Mouse (Mus musculus) stomach, postnatal 0 days (tissue): ENCODE data around the gene Relb. TPM values are rescaled to one million over a fixed set of nuclear protein-coding genes. Genes with fewer than 3 reads are reported as not detected.
A peak's percentile ranks its signal among the peaks of the same experiment; 100 is the strongest.

Experiments
- ATAC-seq: fragments of 200-750 bp; cut with Nextera tagmentation; 2 replicates; pipeline ENCODE4 v1.8.0; 2017; ENCODE audit not compliant: low FRiP score, low TSS enrichment
- DNase-seq: peaks from one replicate; pipeline ENCODE4 v3.0.0-alpha.2; 2016; ENCODE audit warnings: low spot score
- H3K27ac ChIP-seq: fragments of 300-500 bp; sonication (generic); replicated peaks from 2 replicates; pipeline ENCODE4 v1.5.1; 2014; ENCODE audit warnings: mild to moderate bottlenecking, control low read depth
- H3K27me3 ChIP-seq: fragments of 300-500 bp; sonication (generic); 2 replicates; pipeline ENCODE4 v1.6.1; 2014; ENCODE audit warnings: low read length; ENCODE audit not compliant: control insufficient read depth, insufficient read depth
- H3K36me3 ChIP-seq: fragments of 300-500 bp; sonication (generic); 2 replicates; pipeline ENCODE4 v1.6.1; 2014; ENCODE audit warnings: low read length, mixed read lengths; ENCODE audit not compliant: control insufficient read depth, insufficient read depth
- H3K4me1 ChIP-seq: fragments of 300-500 bp; sonication (generic); replicated peaks from 2 replicates; pipeline ENCODE4 v1.6.1; 2014; ENCODE audit warnings: antibody characterized with exemption; ENCODE audit not compliant: control insufficient read depth, insufficient read depth
- H3K4me2 ChIP-seq: fragments of 300-500 bp; sonication (generic); replicated peaks from 2 replicates; pipeline ENCODE4 v1.6.1; 2014; ENCODE audit warnings: low read depth, mild to moderate bottlenecking, control low read depth, moderate library complexity
- H3K4me3 ChIP-seq: fragments of 300-500 bp; sonication (generic); 2 replicates; pipeline ENCODE4 v1.5.1; 2014; ENCODE audit warnings: low read depth, low read length, control low read depth
- H3K9ac ChIP-seq: fragments of 300-500 bp; sonication (generic); 2 replicates; pipeline ENCODE4 v1.6.1; 2014; ENCODE audit warnings: mild to moderate bottlenecking, low read length, control low read depth, mixed read lengths
- H3K9me3 ChIP-seq: fragments of 300-500 bp; sonication (generic); 2 replicates; pipeline ENCODE4 v1.6.1; 2016; ENCODE audit warnings: low read length; ENCODE audit not compliant: control insufficient read depth
- CTCF ChIP-seq: IDR thresholded peaks from 2 replicates; pipeline ENCODE4 v1.5.1; 2016; ENCODE audit warnings: antibody characterized with exemption, low read depth, mild to moderate bottlenecking, moderate library complexity
- EP300 ChIP-seq: optimal IDR thresholded peaks from 2 replicates; pipeline ENCODE3; 2016; ENCODE audit warnings: antibody characterized with exemption
- WGBS: fragments of 180-500 bp; shearing (Covaris S2); extraction: QIAGEN DNeasy Blood & Tissue Kit; methylation state at CpG from one replicate; pipeline ENCODE4 v1.1.7; 2014; 5-methylcytosine and 5-hydroxymethylcytosine counted together
- polyA plus RNA-seq: library from polyadenylated mRNA; unstranded; fragments of >200 nt; fragmentation: Nextera tagmentation; extraction: Ambion mirVana; gene quantifications from 2 replicates; pipeline ENCODE4 v1.2.1, GENCODE M21; 2015

Gene Relb
- polyA plus RNA-seq, 1 experiment from 2014 or later: 7.3 TPM

DNA sequence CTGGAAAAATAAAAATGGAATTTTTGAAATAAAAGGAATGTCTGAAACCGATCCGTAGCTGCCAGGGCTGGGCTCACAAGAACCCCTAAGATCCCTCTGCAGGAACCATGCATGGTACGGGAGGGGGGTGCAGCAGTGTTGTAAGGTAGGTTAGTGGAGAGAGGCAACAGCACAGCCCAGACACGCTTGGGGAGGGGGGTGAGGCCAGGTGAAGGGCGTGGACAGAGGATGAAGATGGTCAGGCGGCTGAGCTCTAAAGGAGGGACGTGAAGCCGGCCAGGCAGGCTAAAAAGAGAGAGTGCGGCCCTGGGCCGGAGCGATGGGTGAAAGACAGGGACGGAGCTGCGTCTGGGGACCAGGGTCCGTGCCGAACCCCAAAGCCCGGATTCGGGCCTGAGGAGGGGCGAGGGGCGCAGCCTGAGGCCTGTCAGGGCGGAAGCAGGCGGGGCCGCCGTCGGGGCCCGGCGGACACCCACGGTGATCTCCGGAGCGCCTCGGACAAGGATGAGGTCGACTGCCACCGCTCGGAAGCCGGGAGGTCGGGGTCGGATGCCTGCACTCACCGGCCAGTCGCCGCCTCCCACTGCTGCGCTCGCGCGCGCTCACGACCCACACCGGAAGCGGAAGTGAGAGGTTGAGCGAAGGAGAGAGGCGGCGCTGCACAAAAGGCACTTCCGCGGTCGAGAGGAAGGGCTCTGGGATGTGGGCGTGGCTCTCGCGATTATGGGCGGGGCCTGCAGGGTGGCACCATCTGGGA, 25.2 kb downstream of the Relb start, which contains the start of gene Clasrp:
Gene Clasrp, minus strand, starts transcription at position 638 of the 757 bp plus-strand sequence.
- DNase-seq: peak; percentile 97
- peak within 1 kb of the TSS; percentile 70 for H3K4me2 ChIP-seq
- H3K36me3 ChIP-seq: peaks cover 4% of the 10 kb centered on the region; the same call in 1 of the 2 replicates
- ATAC-seq: peak; percentile 93
- H3K27ac ChIP-seq: peak within 1 kb of the TSS; percentile 84
- no peaks in the 10 kb centered on the region for H3K27me3 ChIP-seq
- H3K4me1 ChIP-seq: peaks cover 3% of the 10 kb centered on the region
- TF ChIP-seq EP300 (no peak), CTCF (peak; percentile 39)
- under 1% methylated on average over 56 of the region's 57 CpGs for WGBS
- H3K4me3 ChIP-seq: peak within 1 kb of the TSS; percentile 98
- H3K9ac ChIP-seq: peak within 1 kb of the TSS; percentile 98
- H3K9me3 ChIP-seq: no peaks in the 10 kb centered on the region

GRCm38 (mm10) chr7:19603055-19603454, 26.2 kb downstream of the Relb start:
- peaks cover 3% of the 10 kb centered on the region for H3K4me1 ChIP-seq
- ATAC-seq (no peak), DNase-seq (no peak)
- H3K4me2 ChIP-seq: peak overlapping the region; percentile 70
- WGBS: 77% methylated on average over 12 of the region's 12 CpGs
- H3K27me3 ChIP-seq: no peaks in the 10 kb centered on the region
- no peak overlapping the region for H3K4me3 ChIP-seq
- no peak overlapping the region for H3K27ac ChIP-seq
- H3K36me3 ChIP-seq: peaks cover 4% of the 10 kb centered on the region; the same call in 1 of the 2 replicates
- H3K9me3 ChIP-seq: no peaks in the 10 kb centered on the region
- no peak for TF ChIP-seq EP300
- TF ChIP-seq CTCF: no peak
- H3K9ac ChIP-seq: peak overlapping the region; percentile 98; the same call in 1 of the 2 replicates

- H3K9me3 ChIP-seq: no peaks in the 10 kb centered on the region
- H3K4me1 ChIP-seq: peaks cover 3% of the 10 kb centered on the region
- ATAC-seq (no peak), DNase-seq (no peak)
- WGBS: 60% methylated on average over 5 of the region's 5 CpGs
- no peak overlapping the region for H3K4me3 ChIP-seq
- peaks cover 4% of the 10 kb centered on the region; the same call in 1 of the 2 replicates for H3K36me3 ChIP-seq
- H3K9ac ChIP-seq: no peak overlapping the region
- no peak overlapping the region for H3K4me2 ChIP-seq
- TF ChIP-seq CTCF: no peak
- TF ChIP-seq EP300: no peak
- no peak overlapping the region for H3K27ac ChIP-seq
- no peaks in the 10 kb centered on the region for H3K27me3 ChIP-seq
These were observed 28.7 kb downstream of the Relb start for GRCm38 (mm10) chr7:19600562-19600961.

GRCm38 (mm10) chr7:19593061-19593730, 36.0 kb downstream of the Relb start:
- Histone ChIP-seq H3K4me3 (no peak overlapping the region), H3K36me3 (peaks cover 37% of the 10 kb centered on the region), H3K27ac (no peak overlapping the region), H3K4me1 (no peaks in the 10 kb centered on the region), H3K27me3 (no peaks in the 10 kb centered on the region), H3K9me3 (no peaks in the 10 kb centered on the region), H3K4me2 (no peak overlapping the region), H3K9ac (no peak overlapping the region)
- 89% methylated on average over 10 of the region's 10 CpGs for WGBS
- ATAC-seq: no peak
- no peak for DNase-seq
- no peak for TF ChIP-seq EP300
- TF ChIP-seq CTCF: no peak

GRCm38 (mm10) chr7:19589917-19590316, 39.3 kb downstream of the Relb start:
- H3K27me3 ChIP-seq: no peaks in the 10 kb centered on the region
- WGBS: 50% methylated on average over 3 of the region's 3 CpGs
- TF ChIP-seq EP300 (no peak), CTCF (peak; percentile 91)
- ATAC-seq (peak; percentile 72), DNase-seq (peak; percentile 71)
- H3K9ac ChIP-seq: no peak overlapping the region
- H3K27ac ChIP-seq: no peak overlapping the region
- no peak overlapping the region for H3K4me2 ChIP-seq
- H3K9me3 ChIP-seq: no peaks in the 10 kb centered on the region
- H3K36me3 ChIP-seq: peaks cover 47% of the 10 kb centered on the region
- H3K4me1 ChIP-seq: no peaks in the 10 kb centered on the region
- no peak overlapping the region for H3K4me3 ChIP-seq

- Histone ChIP-seq H3K4me1 (no peaks in the 10 kb centered on the region), H3K27ac (no peak overlapping the region), H3K4me3 (no peak overlapping the region), H3K9me3 (no peaks in the 10 kb centered on the region), H3K4me2 (no peak overlapping the region), H3K36me3 (peaks cover 50% of the 10 kb centered on the region), H3K27me3 (no peaks in the 10 kb centered on the region), H3K9ac (no peak overlapping the region)
- TF ChIP-seq CTCF (peak; percentile 81), EP300 (no peak)
- ATAC-seq (no peak), DNase-seq (peak; percentile 73)
- 47% methylated on average over 3 of the region's 3 CpGs for WGBS
These were observed 40.0 kb downstream of the Relb start for GRCm38 (mm10) chr7:19589207-19589606.
